Mouse (Mus musculus) lung, postnatal 0 days (tissue): Measurements from ENCODE around the gene Myo9a.

Experiments
- CTCF ChIP-seq: IDR thresholded peaks from 2 replicates; pipeline ENCODE4 v1.5.1; 2016; ENCODE audit warnings: antibody characterized with exemption, mild to moderate bottlenecking
- EP300 ChIP-seq: IDR thresholded peaks from 2 replicates; pipeline ENCODE4 v1.6.1; 2016; ENCODE audit warnings: antibody characterized with exemption, mild to moderate bottlenecking, control low read depth

DNA sequence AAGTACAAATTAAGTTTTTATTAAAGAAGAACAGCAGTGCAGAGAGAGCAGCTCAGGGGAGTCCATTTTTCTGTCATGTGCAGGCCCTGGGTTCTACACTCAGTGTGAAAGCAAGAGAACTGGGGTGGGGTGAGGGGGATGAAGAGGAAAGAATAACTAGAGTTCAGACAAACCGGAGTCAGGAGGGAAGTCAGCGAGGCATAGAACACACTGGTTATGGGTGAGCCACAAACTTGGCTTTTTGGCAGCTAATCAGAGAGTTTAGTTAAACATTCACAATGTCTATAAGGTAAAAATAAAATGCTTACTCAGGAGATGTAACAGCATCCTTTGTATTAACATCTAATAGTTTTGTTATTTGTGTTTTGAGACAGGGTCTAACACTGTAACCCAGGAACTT, 10.1 kb upstream of the Myo9a start:
- TF ChIP-seq CTCF (no peak), EP300 (no peak)
